Mouse (Mus musculus) thymus, adult 2 months (tissue): ENCODE results near the gene Gse1.

Experiments used
- CTCF ChIP-seq: fragments of 200-500 bp; IDR thresholded peaks from 2 replicates; pipeline ENCODE4 v1.5.1; 2012; ENCODE audit warnings: mild to moderate bottlenecking, control low read depth, low read length, moderate library complexity, borderline replicate concordance; ENCODE audit not compliant: control insufficient read depth, poor library complexity, insufficient read depth; ENCODE audit errors: extremely low read depth
- POLR2A ChIP-seq: fragments of 200-500 bp; IDR thresholded peaks from 2 replicates; pipeline ENCODE4 v1.6.1; 2012; ENCODE audit warnings: mild to moderate bottlenecking, low read length, control low read depth, moderate library complexity; ENCODE audit not compliant: control insufficient read depth, poor library complexity, insufficient read depth; ENCODE audit errors: extremely low read depth

- no peak for TF ChIP-seq CTCF
- TF ChIP-seq POLR2A: no peak
Observed at GRCm38 (mm10) chr8:120467598-120467997, 239.3 kb downstream of the Gse1 start.
